Mouse (Mus musculus) adrenal gland, adult 18-20 months (tissue): ENCODE data around the gene Rpe. TPM values are rescaled to one million over a fixed set of nuclear protein-coding genes. Genes with fewer than 3 reads are reported as not detected.

Experiments used
- DNase-seq, 2 experiments: peaks; one replicate each; pipeline ENCODE4 v3.0.0; 2021 to 2022; ENCODE audit warnings: low spot score in 2 of 2
- total RNA-seq, 2 experiments: library from RNA; stranded (reverse); gene quantifications; 1 replicate in 1 of 2; 2 replicates in 1 of 2; pipeline ENCODE4 v1.2.3; 2021

Gene Rpe
- total RNA-seq, 2 experiments from 2014 or later = 62.8 to 76.9 TPM

- no peak for DNase-seq
Measured at GRCm38 (mm10) chr1:66768764-66769163, 68.1 kb downstream of the Rpe start.

Other genes with a start within 250 kb of the Rpe start
- 10 to 100 TPM; 10.8 to 15.8 TPM for gene Unc80, start 232.5 kb upstream of the Rpe start, total RNA-seq
- 10 to 100 TPM; 16.4 to 17.5 TPM for gene Kansl1l, start 116.7 kb downstream of the Rpe start, total RNA-seq
- gene Acadl, start 162.4 kb downstream of the Rpe start, total RNA-seq = 100 to 1,000 TPM; 516 to 719 TPM
- gene Myl1, start 244.6 kb downstream of the Rpe start, total RNA-seq = 10 to 100 TPM; 13.6 to 60.3 TPM